22 mouse cellular contexts compared by ENCODE assay signal in the genomic region with DNA sequence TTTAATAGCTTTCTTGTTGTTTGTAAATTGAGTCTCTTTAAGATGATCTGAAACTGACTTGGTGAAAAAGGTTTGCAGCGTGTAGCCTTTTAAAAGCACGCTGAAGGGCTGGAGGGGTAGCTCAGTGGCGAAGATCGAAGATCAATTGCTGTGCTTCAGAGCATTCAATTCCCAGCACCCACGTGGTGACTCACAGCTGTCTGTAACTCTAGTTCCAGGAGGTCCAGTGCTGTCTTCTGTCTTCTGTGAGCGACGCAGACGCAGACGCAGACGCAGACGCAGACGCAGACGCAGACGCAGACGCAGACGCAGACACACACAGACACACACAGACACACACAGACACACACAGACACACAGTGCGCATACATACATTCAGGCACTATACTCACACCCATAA.
DNase-seq lines count a peak whose midpoint lies in the region; ATAC-seq and TF ChIP-seq lines count a peak whose summit lies in the region.
"Had no signal": no experiment of that assay in that cellular context is flagged by ENCODE, and none has a peak within 500 bp of the region (broad histone marks: within the 10 kb centered on the region; RNA-seq: fewer than 3 reads in every experiment).

No protein-coding gene starts in this region.

- no peak for TF ChIP-seq POLR2A in lung, adult 2 months (IDR thresholded peaks at IDR 0.05; ENCODE audit: borderline replicate concordance, extremely low read depth, low read depth, low read length)

- H3K9ac ChIP-seq in lung, embryonic 15.5 days, result no peak overlapping the region
- no peak overlapping the region for H3K9ac ChIP-seq in limb, embryonic 13.5 days
- H3K9ac ChIP-seq: embryonic facial prominence, embryonic 12.5 days; forebrain, embryonic 13.5 days; forebrain, embryonic 15.5 days; forebrain, postnatal 0 days had no signal

- TF ChIP-seq CTCF in lung, adult 2 months (IDR thresholded peaks at IDR 0.05; ENCODE audit: insufficient read depth, low read length), result no peak
- no peak for TF ChIP-seq CTCF in left cerebral cortex, adult 2 months (IDR thresholded peaks at IDR 0.05)

- no peak for ATAC-seq in lung, embryonic 15.5 days (ENCODE audit: borderline replicate concordance, extremely low read depth, low FRiP score, low TSS enrichment)
- no peak for ATAC-seq in limb, embryonic 13.5 days (ENCODE audit: low FRiP score, low read depth)
- ATAC-seq: forebrain, embryonic 13.5 days; forebrain, embryonic 15.5 days; forebrain, postnatal 0 days; Patski had no signal

- H3K27me3 ChIP-seq in lung, embryonic 15.5 days, result no peaks in the 10 kb centered on the region
- no peaks in the 10 kb centered on the region for H3K27me3 ChIP-seq in limb, embryonic 13.5 days
- H3K27me3 ChIP-seq: embryonic facial prominence, embryonic 12.5 days; forebrain, embryonic 13.5 days; forebrain, embryonic 15.5 days; Patski had no signal

- DNase-seq in lung, adult 2 months, result no peak
- DNase-seq in R1 (ENCODE audit: low read depth, low spot score), result peak; percentile 72
- no peak for DNase-seq in urinary bladder, adult 2 months (ENCODE audit: low spot score)
- DNase-seq in left cerebral cortex, adult 2 months (ENCODE audit: extremely low spot score in 1 of 2, low spot score in 2 of 2), result no peak
- DNase-seq: adrenal gland, adult 2 months; adrenal gland, postnatal 10 days; adrenal gland, postnatal 25 days; cerebellum, adult 11 months; cerebellum, adult 18-20 months; cerebellum, adult 8-10 months; cerebellum, adult 9-11 months; cerebellum, postnatal 14 days; cerebellum, postnatal 36 days; forebrain, postnatal 0 days had no signal

- WGBS in lung, embryonic 15.5 days, result 83% methylated on average over 17 of the region's 17 CpGs
- WGBS in lung, adult 2 months, result 93% methylated on average over 17 of the region's 17 CpGs
- WGBS in limb, embryonic 13.5 days, result 87% methylated on average over 17 of the region's 17 CpGs

- H3K36me3 ChIP-seq in lung, embryonic 15.5 days, result no peaks in the 10 kb centered on the region
- no peaks in the 10 kb centered on the region for H3K36me3 ChIP-seq in limb, embryonic 13.5 days
- H3K36me3 ChIP-seq: embryonic facial prominence, embryonic 10.5 days; embryonic facial prominence, embryonic 12.5 days; forebrain, embryonic 15.5 days; G1E had no signal

- H3K4me3 ChIP-seq in lung, embryonic 15.5 days, result no peak overlapping the region
- no peak overlapping the region for H3K4me3 ChIP-seq in lung, adult 2 months (replicated peaks; ENCODE audit: extremely low read depth, low read depth, low read length)
- H3K4me3 ChIP-seq in limb, embryonic 13.5 days, result no peak overlapping the region
- H3K4me3 ChIP-seq in left cerebral cortex, adult 2 months, result no peak overlapping the region
- H3K4me3 ChIP-seq: embryonic facial prominence, embryonic 10.5 days; embryonic facial prominence, embryonic 12.5 days; forebrain, embryonic 13.5 days; forebrain, embryonic 15.5 days had no signal

- no peak overlapping the region for H3K4me2 ChIP-seq in lung, embryonic 15.5 days
- no peak overlapping the region for H3K4me2 ChIP-seq in limb, embryonic 13.5 days (replicated peaks)
- H3K4me2 ChIP-seq: embryonic facial prominence, embryonic 12.5 days; forebrain, embryonic 13.5 days; forebrain, embryonic 15.5 days had no signal

- 0 out of 2 replicates have a peak overlapping the region, but pooled peaks have one; percentile 93 for H3K27ac ChIP-seq in lung, embryonic 15.5 days
- 0 out of 2 replicates have a peak overlapping the region, but pooled peaks have one; percentile 15 for H3K27ac ChIP-seq in limb, embryonic 13.5 days
- H3K27ac ChIP-seq in left cerebral cortex, adult 2 months, result no peak overlapping the region
- H3K27ac ChIP-seq: embryonic facial prominence, embryonic 10.5 days; embryonic facial prominence, embryonic 12.5 days; forebrain, embryonic 13.5 days; forebrain, embryonic 15.5 days had no signal

- peaks cover 29% of the 10 kb centered on the region for H3K4me1 ChIP-seq in lung, embryonic 15.5 days
- H3K4me1 ChIP-seq in lung, adult 2 months (ENCODE audit: control insufficient read depth, insufficient read depth, low read length), result peaks cover 15% of the 10 kb centered on the region
- H3K4me1 ChIP-seq in limb, embryonic 13.5 days, result peaks cover 24% of the 10 kb centered on the region
- H3K4me1 ChIP-seq: forebrain, embryonic 13.5 days had no signal

- no peaks in the 10 kb centered on the region for H3K9me3 ChIP-seq in lung, embryonic 15.5 days
- no peaks in the 10 kb centered on the region for H3K9me3 ChIP-seq in limb, embryonic 13.5 days
- H3K9me3 ChIP-seq: embryonic facial prominence, embryonic 10.5 days; embryonic facial prominence, embryonic 12.5 days; forebrain, embryonic 13.5 days; forebrain, embryonic 15.5 days had no signal

- intact Hi-C loops in left cerebral cortex, adult 2 months (cut with DNase I), result no loop called here
